Mouse (Mus musculus): ENCODE measurements around the gene Cdk5rap2.

The Cdk5rap2 gene

GRCm38 (mm10) chr4:70261315-70261714 lies 148.9 kb downstream of the Cdk5rap2 start:
- no peak for DNase-seq (ENCODE audit: low spot score in 2 of 2)

- DNase-seq (ENCODE audit: low spot score in 2 of 2) = no peak
Measured at GRCm38 (mm10) chr4:70260419-70260807, 149.8 kb downstream of the Cdk5rap2 start.

GRCm38 (mm10) chr4:70259726-70260418 lies 150.4 kb downstream of the Cdk5rap2 start:
- DNase-seq (ENCODE audit: low spot score in 2 of 2) = no peak

GRCm38 (mm10) chr4:70258826-70259225 lies 151.4 kb downstream of the Cdk5rap2 start:
- DNase-seq (ENCODE audit: low spot score in 2 of 2) = no peak

- no peak for DNase-seq (ENCODE audit: low spot score in 2 of 2)
Measured at GRCm38 (mm10) chr4:70258205-70258604, 152.0 kb downstream of the Cdk5rap2 start.

- DNase-seq (ENCODE audit: low spot score in 2 of 2) = no peak
Measured at GRCm38 (mm10) chr4:70251782-70252181, 158.5 kb downstream of the Cdk5rap2 start.

GRCm38 (mm10) chr4:70245706-70246105 lies 164.5 kb downstream of the Cdk5rap2 start:
- DNase-seq (ENCODE audit: low spot score in 2 of 2) = no peak

- no peak for DNase-seq (ENCODE audit: low spot score in 2 of 2)
Measured at GRCm38 (mm10) chr4:70243561-70244120, 166.6 kb downstream of the Cdk5rap2 start.

- no peak for DNase-seq (ENCODE audit: low spot score in 2 of 2)
Measured at GRCm38 (mm10) chr4:70239731-70240130, 170.5 kb downstream of the Cdk5rap2 start.

GRCm38 (mm10) chr4:70238862-70239261 lies 171.4 kb downstream of the Cdk5rap2 start:
- DNase-seq (ENCODE audit: low spot score in 2 of 2) = no peak

- DNase-seq (ENCODE audit: low spot score in 2 of 2) = no peak
Measured at GRCm38 (mm10) chr4:70232383-70232782, 177.9 kb downstream of the Cdk5rap2 start.

- no peak for DNase-seq (ENCODE audit: low spot score in 2 of 2)
Measured at GRCm38 (mm10) chr4:70229874-70230273, 180.4 kb downstream of the Cdk5rap2 start.

- DNase-seq (ENCODE audit: low spot score in 2 of 2) = no peak
Measured at GRCm38 (mm10) chr4:70228350-70228749, 181.9 kb downstream of the Cdk5rap2 start.

- DNase-seq (ENCODE audit: low spot score in 2 of 2) = no peak
Measured at GRCm38 (mm10) chr4:70227667-70228066, 182.6 kb downstream of the Cdk5rap2 start.

GRCm38 (mm10) chr4:70224503-70224902 lies 185.7 kb downstream of the Cdk5rap2 start:
- DNase-seq (ENCODE audit: low spot score in 2 of 2) = no peak

- DNase-seq (ENCODE audit: low spot score in 2 of 2) = no peak
Measured at GRCm38 (mm10) chr4:70221878-70222277, 188.4 kb downstream of the Cdk5rap2 start.

GRCm38 (mm10) chr4:70221370-70221769 lies 188.9 kb downstream of the Cdk5rap2 start:
- DNase-seq (ENCODE audit: low spot score in 2 of 2) = no peak

GRCm38 (mm10) chr4:70220277-70221180 lies 189.7 kb downstream of the Cdk5rap2 start:
- no peak for DNase-seq (ENCODE audit: low spot score in 2 of 2)

- no peak for DNase-seq (ENCODE audit: low spot score in 2 of 2)
Measured at GRCm38 (mm10) chr4:70219776-70220175, 190.5 kb downstream of the Cdk5rap2 start.

GRCm38 (mm10) chr4:70185971-70186370 lies 224.3 kb downstream of the Cdk5rap2 start:
- no peak for DNase-seq (ENCODE audit: low spot score in 2 of 2)

Measured in spleen, postnatal 4 days (tissue).